Mouse (Mus musculus): Measurements from ENCODE around the gene Nav2. TPM values are rescaled to one million over a fixed set of nuclear protein-coding genes. Genes with fewer than 3 reads are reported as not detected.

Gene Nav2
- total and polyA plus RNA-seq, 3 experiments: 2.0 to 2.7 TPM; not detected in 1

DNA sequence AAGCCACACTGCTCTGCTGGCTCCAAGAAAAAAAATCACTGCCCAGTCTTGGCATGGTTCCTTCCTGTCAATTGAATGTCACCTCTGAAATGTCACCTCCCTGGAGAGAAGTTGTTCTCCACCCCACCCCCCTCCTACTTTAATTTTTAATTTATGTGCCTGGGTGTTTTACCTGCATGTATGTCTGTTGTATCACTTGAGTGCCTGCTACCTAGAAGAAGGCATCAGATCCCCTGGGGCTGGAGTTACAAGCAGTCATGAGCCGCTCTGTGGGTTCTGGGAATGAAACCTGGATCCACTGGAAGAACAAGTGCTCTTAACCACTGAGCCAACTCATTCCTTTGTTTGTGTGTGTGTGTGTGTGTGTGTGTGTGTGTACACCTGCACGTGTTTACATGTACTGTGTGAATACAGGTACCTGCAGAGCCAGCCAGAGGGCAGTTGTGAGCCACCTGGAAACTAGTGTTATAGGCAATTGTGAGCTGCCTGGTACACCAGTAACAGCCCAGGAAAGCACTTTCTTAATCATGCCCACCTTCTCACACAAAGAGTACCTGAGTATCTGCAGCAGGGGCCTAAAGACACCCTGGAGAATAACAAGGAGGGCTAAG, 433.5 kb downstream of the Nav2 start (continued):
- TF ChIP-seq UBTF (IDR thresholded peaks at IDR 0.05; ENCODE audit: borderline replicate concordance, insufficient read depth, low read depth, low read length) (no peak), RCOR1 (IDR thresholded peaks at IDR 0.05; ENCODE audit: low read depth, low read length) (no peak), USF1 (IDR thresholded peaks at IDR 0.05; ENCODE audit: low read depth, low read length) (no peak)

DNA sequence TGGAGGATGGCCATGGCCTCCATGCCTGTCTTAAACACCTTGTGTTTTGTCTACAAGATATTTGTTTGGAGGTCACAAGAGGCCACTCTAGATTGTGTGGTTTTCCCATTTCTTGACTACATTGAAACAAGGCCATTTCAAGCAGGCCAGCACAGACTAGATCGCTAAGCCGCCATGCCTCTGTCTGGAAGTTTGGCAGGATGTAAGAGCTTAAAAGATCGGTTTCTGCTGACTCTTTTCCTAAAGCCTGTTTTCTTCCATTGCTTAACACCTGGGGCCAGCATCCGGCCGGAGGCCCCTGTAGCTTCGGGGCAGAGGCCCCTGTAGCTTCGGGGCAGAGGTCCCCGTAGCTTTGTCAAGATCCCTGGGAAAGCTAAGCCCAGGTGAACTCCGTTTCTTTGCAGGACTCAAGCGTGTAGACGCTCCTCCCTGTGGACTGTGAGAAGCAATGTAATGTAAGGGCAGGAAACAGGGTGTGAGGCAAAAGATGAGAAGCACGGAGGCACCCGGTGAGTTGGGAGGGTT, 434.1 kb downstream of the Nav2 start:
- DNase-seq (ENCODE audit: low read depth, low spot score): no peak
- Histone ChIP-seq H3K27me3 (ENCODE audit: control insufficient read depth in 1 of 2, insufficient read depth in 2 of 2, low read length in 2 of 2) (no peaks in the 10 kb centered on the region), H3K9ac (ENCODE audit: control insufficient read depth, low read depth, low read length, poor library complexity, severe bottlenecking) (no peak overlapping the region), H3K27ac (ENCODE audit: control insufficient read depth, low read depth, low read length) (no peak overlapping the region), H3K4me3 (ENCODE audit: control insufficient read depth in 1 of 2, insufficient read depth in 1 of 2, low read depth in 2 of 2, low read length in 2 of 2) (no peak overlapping the region), H3K79me2 (ENCODE audit: control insufficient read depth, insufficient read depth, low read length, poor library complexity) (no peaks in the 10 kb centered on the region), H3K4me1 (ENCODE audit: control insufficient read depth in 1 of 2, insufficient read depth in 2 of 2, low read length in 2 of 2) (peaks cover under 1 to 2% of the 10 kb centered on the region in 2 experiments; a peak in 2 of 4 replicates), H3K36me3 (ENCODE audit: control insufficient read depth in 1 of 2, insufficient read depth in 2 of 2, low read length in 2 of 2) (peaks cover 0 to under 1% of the 10 kb centered on the region in 2 experiments; a peak in 1 of 4 replicates), H3K9me3 (replicated peaks; ENCODE audit: insufficient read depth, low read length) (no peaks in the 10 kb centered on the region)
- TF ChIP-seq ETS1 (IDR thresholded peaks at IDR 0.05; ENCODE audit: low read depth, low read length) (no peak), POLR2AphosphoS2 (IDR thresholded peaks at IDR 0.05; ENCODE audit: low read length) (no peak), UBTF (IDR thresholded peaks at IDR 0.05; ENCODE audit: borderline replicate concordance, insufficient read depth, low read depth, low read length) (no peak), POLR2AphosphoS5 (IDR thresholded peaks at IDR 0.05; ENCODE audit: borderline replicate concordance, low read depth, low read length) (no peak), MAFK (IDR thresholded peaks at IDR 0.05; ENCODE audit: borderline replicate concordance, low read depth, low read length) (no peak), MXI1 (IDR thresholded peaks at IDR 0.05; ENCODE audit: low read depth, low read length) (no peak), SMC3 (IDR thresholded peaks at IDR 0.05; ENCODE audit: low read depth, low read length) (no peak), ZKSCAN1 (IDR thresholded peaks at IDR 0.05; ENCODE audit: low read depth, low read length) (no peak), JUND (IDR thresholded peaks at IDR 0.05; ENCODE audit: low read depth, low read length) (no peak), NRF1 (IDR thresholded peaks at IDR 0.05; ENCODE audit: insufficient read depth, low read depth, low read length, poor library complexity, severe bottlenecking) (no peak), MAZ (IDR thresholded peaks at IDR 0.05; ENCODE audit: low read depth, low read length) (no peak), USF2 (IDR thresholded peaks at IDR 0.05; ENCODE audit: borderline replicate concordance in 1 of 2, insufficient read depth in 1 of 2, low read depth in 1 of 2, low read length in 2 of 2) (no peak), USF1 (IDR thresholded peaks at IDR 0.05; ENCODE audit: low read depth, low read length) (no peak), RAD21 (IDR thresholded peaks at IDR 0.05; ENCODE audit: low read depth, low read length) (no peak), GABPA (IDR thresholded peaks at IDR 0.05; ENCODE audit: low read depth, low read length) (no peak)

All from MEL (cell line).